Mouse (Mus musculus) thymus, postnatal 10 days (tissue): ENCODE data around the gene Slc25a21.

ENCODE experiments used
- DNase-seq, 2 experiments: peaks; one replicate each; pipeline ENCODE4 v3.0.0; 2021; ENCODE audit warnings: low spot score in 2 of 2

Gene Slc25a21

DNA sequence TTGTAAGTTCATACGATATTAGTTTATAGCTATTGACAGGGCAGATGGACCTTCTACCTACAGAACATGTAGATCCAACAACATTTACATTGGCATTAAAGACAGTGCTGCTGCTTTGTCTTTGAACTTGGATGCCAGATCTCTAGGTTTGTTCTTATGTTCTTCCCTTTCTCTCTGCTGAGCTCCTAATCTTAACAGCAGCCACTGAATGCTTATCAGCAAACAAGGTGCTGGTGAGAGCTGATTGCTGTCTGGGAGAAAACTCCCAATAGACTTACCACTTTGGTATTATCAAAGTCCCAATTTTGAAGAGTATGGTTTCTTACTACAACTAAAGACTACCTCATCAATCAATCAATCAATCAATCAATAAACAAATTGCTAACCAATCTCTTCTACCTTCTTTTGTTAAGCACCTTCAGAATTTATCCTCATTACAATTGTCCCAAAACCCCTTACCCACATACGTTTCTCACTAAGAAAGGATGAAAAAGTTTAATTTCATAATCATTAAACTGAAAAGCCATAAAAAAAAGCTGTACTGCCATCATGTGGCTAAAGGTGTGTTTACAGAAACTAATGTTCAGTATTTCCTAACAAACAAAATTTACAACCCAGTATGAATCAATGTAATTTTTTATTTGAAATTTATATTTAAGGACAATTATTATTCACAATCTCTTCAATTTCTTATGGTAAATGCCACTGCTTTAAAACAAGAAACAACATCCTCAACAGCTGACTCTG lies 12.7 kb downstream of the Slc25a21 start:
- no peak for DNase-seq

DNA sequence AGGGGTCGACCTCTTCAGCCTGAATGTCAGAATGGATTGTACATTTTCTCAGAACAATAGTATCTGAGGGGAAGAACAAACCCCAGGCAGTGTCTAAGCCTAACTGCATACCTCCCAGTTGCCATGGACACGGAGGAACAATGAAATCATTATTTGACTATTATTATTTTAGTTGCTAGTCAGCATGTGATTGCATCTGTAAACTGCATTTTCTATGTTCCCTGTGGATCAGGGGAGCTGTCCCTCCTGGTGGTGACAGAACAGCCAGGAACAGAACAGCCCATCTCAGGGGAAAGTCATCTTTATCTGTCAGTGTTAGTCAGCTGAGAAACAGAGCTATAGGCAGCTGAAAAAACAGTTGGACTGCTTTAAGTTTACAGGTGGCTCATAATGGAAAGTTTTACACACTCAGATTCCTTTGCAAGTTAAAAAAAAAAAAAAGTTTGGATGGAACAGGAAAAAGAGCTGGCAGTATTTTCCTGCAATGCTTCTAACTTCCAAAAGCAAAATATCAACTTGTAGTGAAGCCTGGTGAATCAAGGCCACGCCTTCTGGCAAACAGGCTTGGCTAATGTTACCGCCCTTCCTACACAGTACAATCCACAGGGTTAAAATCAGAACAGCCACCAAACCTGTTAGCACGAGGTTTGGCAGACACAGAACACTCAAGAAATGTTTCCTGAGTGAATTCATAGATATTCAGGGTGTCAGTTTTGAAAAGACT lies 17.6 kb downstream of the Slc25a21 start:
- DNase-seq = no peak

- no peak for DNase-seq
These were observed 18.5 kb downstream of the Slc25a21 start for GRCm38 (mm10) chr12:57178818-57179217.

DNA sequence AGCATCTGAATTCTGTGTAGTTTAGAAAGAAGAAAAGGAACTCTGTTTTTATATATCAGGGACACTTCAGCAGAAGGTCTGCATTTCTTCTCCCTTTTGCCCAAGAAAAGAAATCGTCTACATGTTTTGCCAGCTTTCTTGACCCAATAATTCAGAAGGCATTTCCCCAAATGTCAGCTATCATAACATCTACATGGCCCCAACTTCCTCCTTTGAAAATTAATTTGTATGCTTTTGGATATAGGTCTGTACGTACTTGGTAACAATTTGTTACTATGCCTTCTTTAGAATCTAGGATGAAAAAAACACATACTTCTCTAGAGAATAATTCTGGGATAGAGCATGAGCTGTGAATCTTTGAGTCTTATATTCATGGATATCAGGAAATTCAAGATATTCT lies 34.0 kb downstream of the Slc25a21 start:
- DNase-seq = no peak

DNA sequence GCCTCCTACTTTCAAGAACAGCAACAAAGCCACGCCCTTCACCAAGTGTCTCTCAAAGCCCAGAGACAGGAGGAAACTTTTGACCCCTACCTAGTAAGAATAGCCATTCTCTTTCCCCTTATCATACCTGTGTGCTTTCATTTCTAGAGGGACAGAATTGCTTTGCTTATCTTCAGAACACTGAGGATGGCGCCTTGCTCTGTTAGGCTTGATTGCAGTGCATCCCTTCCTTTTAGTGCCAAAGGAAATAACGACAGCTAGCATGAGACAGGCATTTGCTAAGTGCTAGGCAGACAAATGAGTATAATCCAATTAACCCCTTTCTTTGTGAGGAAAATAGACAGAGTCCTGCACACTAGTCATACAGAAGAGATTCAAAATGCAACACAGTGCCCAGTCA lies 34.4 kb downstream of the Slc25a21 start:
- no peak for DNase-seq

GRCm38 (mm10) chr12:57159904-57160303 lies 37.4 kb downstream of the Slc25a21 start:
- no peak for DNase-seq

DNA sequence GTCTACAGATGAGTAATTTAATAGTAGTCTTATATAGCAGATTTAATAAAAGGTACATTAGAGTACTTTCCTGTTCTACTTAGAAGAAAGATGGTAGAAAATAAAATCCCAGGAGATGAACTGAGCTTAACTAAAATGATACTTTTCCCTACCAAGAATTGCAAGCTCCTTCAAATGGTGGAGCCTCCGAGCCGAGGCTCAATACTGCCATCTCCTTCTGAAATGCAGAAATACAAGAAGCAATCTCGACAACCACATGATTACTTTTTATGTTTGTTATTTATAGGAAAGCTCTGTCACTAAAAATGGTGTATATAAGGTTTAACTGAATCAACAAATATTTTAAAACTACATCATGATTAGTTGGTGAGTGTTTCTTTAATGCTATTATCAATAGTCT lies 39.0 kb downstream of the Slc25a21 start:
- no peak for DNase-seq

DNA sequence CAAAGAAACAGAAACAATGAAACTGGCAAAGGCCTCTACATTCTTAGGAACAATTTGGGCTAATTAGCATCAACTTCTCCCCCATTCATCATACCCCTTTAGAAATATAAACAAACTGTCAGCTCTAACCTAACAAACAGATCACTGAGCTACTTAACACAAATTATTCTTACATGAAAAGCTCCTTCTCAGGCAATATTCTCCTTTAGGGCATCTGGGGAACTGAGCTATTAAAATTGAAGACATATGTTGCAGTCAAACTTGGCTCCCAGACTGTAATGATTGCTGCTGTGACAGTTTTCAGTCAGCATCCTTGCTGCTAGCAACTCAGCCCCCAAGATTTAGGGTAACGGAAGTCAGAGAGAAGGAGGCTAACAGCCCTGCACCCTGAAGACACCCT lies 58.3 kb downstream of the Slc25a21 start:
- DNase-seq = no peak

GRCm38 (mm10) chr12:57137809-57138208 lies 59.5 kb downstream of the Slc25a21 start:
- no peak for DNase-seq

DNA sequence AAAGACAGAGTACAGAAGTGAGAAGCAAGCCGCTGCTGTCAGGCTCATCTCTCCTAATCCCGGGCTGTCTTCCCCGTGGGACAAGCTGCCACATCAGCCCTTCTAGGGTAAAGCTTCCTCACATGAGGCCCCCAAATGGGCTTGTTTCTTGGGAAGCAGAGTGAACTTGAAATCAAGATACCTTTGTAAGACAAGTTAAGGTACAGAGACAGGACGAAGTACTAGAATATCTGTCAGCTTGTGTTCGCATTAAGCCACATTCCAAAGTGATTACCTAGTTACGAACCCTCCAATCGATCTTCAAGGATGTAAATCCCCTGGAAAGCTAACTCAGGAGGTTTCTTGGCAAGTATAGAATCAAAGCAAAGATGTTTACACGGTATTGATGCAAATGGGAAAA lies 78.7 kb downstream of the Slc25a21 start:
- DNase-seq = no peak

GRCm38 (mm10) chr12:57115516-57115915 lies 81.8 kb downstream of the Slc25a21 start:
- no peak for DNase-seq

GRCm38 (mm10) chr12:57109363-57109762 lies 87.9 kb downstream of the Slc25a21 start:
- DNase-seq = no peak

DNA sequence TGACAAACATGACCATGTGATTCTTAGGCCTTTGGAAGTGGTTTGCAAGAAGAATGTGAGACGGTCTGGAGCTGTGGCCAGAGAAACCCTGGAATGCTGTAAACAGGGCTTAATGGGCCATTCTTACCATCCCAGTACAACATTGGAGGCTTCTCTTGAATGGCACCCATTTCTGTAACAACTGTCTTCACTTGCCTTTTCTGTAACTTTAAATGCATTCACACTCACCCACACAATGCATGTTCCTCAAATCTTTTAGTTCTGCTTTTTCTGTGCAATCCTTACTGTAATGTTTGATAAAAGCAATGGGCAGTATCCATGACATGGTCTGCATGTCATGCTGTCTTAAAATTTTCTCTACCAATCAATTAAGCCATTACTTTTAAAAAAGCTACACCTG lies 95.0 kb downstream of the Slc25a21 start:
- no peak for DNase-seq

- DNase-seq = no peak
These were observed 96.7 kb downstream of the Slc25a21 start for GRCm38 (mm10) chr12:57100549-57100948.

GRCm38 (mm10) chr12:57099066-57099465 lies 98.2 kb downstream of the Slc25a21 start:
- DNase-seq = no peak

DNA sequence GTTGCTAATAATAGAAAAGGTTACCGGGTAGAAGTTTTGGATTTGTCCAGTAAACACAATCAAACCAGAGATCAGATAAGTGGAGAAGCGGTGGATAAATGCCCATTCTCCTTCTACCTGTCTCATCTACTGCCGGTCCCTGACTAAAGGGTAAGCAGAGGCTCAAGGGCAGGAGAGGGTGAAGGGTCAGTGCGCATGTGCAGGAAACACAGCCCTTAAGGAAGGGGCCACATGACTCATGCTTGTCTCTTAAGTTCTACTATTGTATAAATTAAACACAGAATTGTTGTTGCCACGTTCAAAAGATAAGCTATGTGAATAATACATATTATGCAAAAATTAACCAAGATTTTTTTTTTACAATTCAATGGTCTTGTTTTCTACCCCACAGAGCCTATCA lies 98.9 kb downstream of the Slc25a21 start:
- no peak for DNase-seq

DNA sequence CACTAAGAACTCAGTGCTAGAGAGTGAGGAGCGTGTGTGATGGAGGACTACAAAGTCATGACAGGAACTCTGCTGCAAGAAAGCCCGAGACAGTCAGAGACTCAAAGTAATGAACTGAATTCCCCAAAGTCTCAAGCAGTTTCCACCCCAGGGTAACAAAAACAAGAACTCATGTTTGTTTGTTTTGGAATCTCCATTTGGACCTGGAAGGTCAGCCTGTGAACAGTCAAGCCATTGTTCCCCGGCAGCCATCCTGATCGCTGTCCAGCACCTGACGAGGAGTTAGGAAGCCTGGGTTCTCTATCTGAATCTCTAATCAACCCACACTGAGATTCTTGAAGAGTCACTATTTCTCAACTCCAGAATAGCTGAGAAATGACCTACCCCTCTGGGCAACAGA lies 104.2 kb downstream of the Slc25a21 start:
- DNase-seq = no peak

- DNase-seq = no peak
These were observed 112.8 kb downstream of the Slc25a21 start for GRCm38 (mm10) chr12:57084519-57084918.

GRCm38 (mm10) chr12:57083533-57083932 lies 113.7 kb downstream of the Slc25a21 start:
- no peak for DNase-seq

GRCm38 (mm10) chr12:57076606-57077005 lies 120.7 kb downstream of the Slc25a21 start:
- no peak for DNase-seq

DNA sequence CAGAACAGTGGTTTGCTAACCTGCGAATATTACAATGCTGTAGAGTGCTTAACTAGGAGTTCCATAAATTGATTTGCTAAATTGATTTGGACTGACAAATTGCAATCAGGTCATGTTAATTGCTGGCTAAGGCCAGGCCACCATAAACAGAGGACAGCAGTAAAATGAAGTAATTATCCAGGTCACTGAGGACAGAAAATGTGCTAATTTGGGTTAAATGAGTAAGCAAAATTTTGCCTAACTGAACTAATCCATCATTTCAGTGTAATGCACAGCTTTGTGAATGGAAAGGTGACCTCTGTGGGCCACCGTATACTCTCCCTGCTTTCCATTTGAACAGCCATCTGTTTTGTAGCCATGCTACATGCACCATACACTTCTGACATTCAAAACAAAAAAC lies 124.7 kb downstream of the Slc25a21 start:
- no peak for DNase-seq

- DNase-seq = no peak
These were observed 128.7 kb downstream of the Slc25a21 start for GRCm38 (mm10) chr12:57068607-57069006.

- DNase-seq = no peak
These were observed 177.5 kb downstream of the Slc25a21 start for GRCm38 (mm10) chr12:57019737-57020136.
